Mouse (Mus musculus) CH12.LX (cell line): Measurements from ENCODE around the gene Best3. TPM values are rescaled to one million over a fixed set of nuclear protein-coding genes. Genes with fewer than 3 reads are reported as not detected.

Experiments used
- DNase-seq: peaks from one replicate; pipeline ENCODE4 v3.0.0-alpha.2; 2013; ENCODE audit errors: extremely low read depth
- H3K27ac ChIP-seq: 2 replicates; pipeline ENCODE4 v1.5.1; 2012; ENCODE audit warnings: low read depth, mild to moderate bottlenecking, control low read depth, moderate library complexity; ENCODE audit not compliant: insufficient read depth
- H3K27me3 ChIP-seq: replicated peaks from 2 replicates; pipeline ENCODE3; 2012; ENCODE audit warnings: inconsistent platforms
- H3K36me3 ChIP-seq, 2 experiments: replicated peaks in 1 of 2; 2 replicates each; pipeline versions ENCODE3 to v1.6.1; 2012; ENCODE audit warnings: inconsistent platforms in 1 of 2, low read length in 1 of 2, mild to moderate bottlenecking in 1 of 2, mixed read lengths in 1 of 2, moderate library complexity in 1 of 2; ENCODE audit not compliant: control insufficient read depth in 1 of 2, insufficient read depth in 1 of 2
- H3K4me1 ChIP-seq, 2 experiments: 2 replicates each; pipeline ENCODE4 v1.6.1; 2012; ENCODE audit warnings: inconsistent platforms in 1 of 2, moderate library complexity in 1 of 2; ENCODE audit not compliant: insufficient read depth in 2 of 2, control insufficient read depth in 1 of 2
- H3K4me2 ChIP-seq: 2 replicates; pipeline ENCODE4 v1.6.1; 2012; ENCODE audit warnings: low read depth, mild to moderate bottlenecking, control low read depth; ENCODE audit not compliant: poor library complexity, insufficient read depth, severe bottlenecking
- H3K4me3 ChIP-seq, 3 experiments: fragments of 150-350 bp in 1 of 3; sonication (generic) in 1 of 3; replicated peaks in 1 of 3; 2 replicates each; pipeline versions ENCODE3 to v1.5.1; 2011 to 2012; ENCODE audit warnings: low read depth in 2 of 3, low read length in 2 of 3, mild to moderate bottlenecking in 2 of 3, moderate library complexity in 2 of 3, control low read depth in 1 of 3, improper control_type of control experiment in 1 of 3, inconsistent platforms in 1 of 3, mixed read lengths in 1 of 3; ENCODE audit not compliant: poor library complexity in 1 of 3
- H3K79me2 ChIP-seq: replicated peaks from 2 replicates; pipeline ENCODE4 v1.6.1; 2012; ENCODE audit warnings: mild to moderate bottlenecking, moderate library complexity; ENCODE audit not compliant: control insufficient read depth, poor library complexity, insufficient read depth, severe bottlenecking; ENCODE audit errors: extremely low read depth
- H3K9ac ChIP-seq: 2 replicates; pipeline ENCODE4 v1.6.1; 2012; ENCODE audit warnings: low read depth, mild to moderate bottlenecking, control low read depth, moderate library complexity; ENCODE audit not compliant: insufficient read depth
- H3K9me3 ChIP-seq: replicated peaks from 2 replicates; pipeline ENCODE3; 2012; ENCODE audit warnings: low read length, inconsistent platforms, mixed read lengths
- BHLHE40 ChIP-seq: IDR thresholded peaks from 2 replicates; pipeline ENCODE4 v1.6.1; 2011; ENCODE audit warnings: mild to moderate bottlenecking, low read depth, low read length, improper control_type of control experiment
- CHD1 ChIP-seq: IDR thresholded peaks from 2 replicates; pipeline ENCODE4 v1.6.1; 2012; ENCODE audit warnings: low read depth, low read length, improper control_type of control experiment, inconsistent platforms
- CHD2 ChIP-seq: IDR thresholded peaks from 2 replicates; pipeline ENCODE4 v1.6.1; 2011; ENCODE audit warnings: low read length, improper control_type of control experiment
- CTCF ChIP-seq, 2 experiments: IDR thresholded peaks in 1 of 2; conservative IDR thresholded peaks in 1 of 2; 2 replicates each; pipeline ENCODE4 v1.5.1; 2011 to 2012; ENCODE audit warnings: low read depth in 2 of 2, low read length in 2 of 2, improper control_type of control experiment in 1 of 2, inconsistent platforms in 1 of 2, mild to moderate bottlenecking in 1 of 2, moderate library complexity in 1 of 2
- E2F4 ChIP-seq: IDR thresholded peaks from 2 replicates; pipeline ENCODE4 v1.6.1; 2011; ENCODE audit warnings: low read depth, low read length, improper control_type of control experiment; ENCODE audit not compliant: insufficient replicate concordance
- ELF1 ChIP-seq: IDR thresholded peaks from 2 replicates; pipeline ENCODE4 v1.6.1; 2014; ENCODE audit warnings: low read depth, mild to moderate bottlenecking, inconsistent platforms, low read length, improper control_type of control experiment
- EP300 ChIP-seq: IDR thresholded peaks from 2 replicates; pipeline ENCODE4 v1.6.1; 2011; ENCODE audit warnings: low read length, improper control_type of control experiment
- ETS1 ChIP-seq: conservative IDR thresholded peaks from 2 replicates; pipeline ENCODE4 v1.6.1; 2012; ENCODE audit warnings: low read depth, mild to moderate bottlenecking, inconsistent platforms, low read length, improper control_type of control experiment, moderate library complexity
- HCFC1 ChIP-seq: IDR thresholded peaks from 2 replicates; pipeline ENCODE4 v1.6.1; 2012; ENCODE audit warnings: low read depth, mild to moderate bottlenecking, inconsistent platforms, low read length, improper control_type of control experiment
- IRF4 ChIP-seq: IDR thresholded peaks from 2 replicates; pipeline ENCODE4 v1.6.1; 2014; ENCODE audit warnings: low read depth, mild to moderate bottlenecking, inconsistent platforms, low read length, improper control_type of control experiment
- JUN ChIP-seq: IDR thresholded peaks from 2 replicates; pipeline ENCODE4 v1.6.1; 2011; ENCODE audit warnings: low read depth, mild to moderate bottlenecking, low read length, improper control_type of control experiment, moderate library complexity; ENCODE audit not compliant: insufficient read depth
- MAFK ChIP-seq: IDR thresholded peaks from 2 replicates; pipeline ENCODE4 v1.6.1; 2011; ENCODE audit warnings: low read length, improper control_type of control experiment; ENCODE audit not compliant: insufficient replicate concordance
- MEF2A ChIP-seq: IDR thresholded peaks from 2 replicates; pipeline ENCODE4 v1.6.1; 2014; ENCODE audit warnings: low read depth, mild to moderate bottlenecking, inconsistent platforms, low read length, improper control_type of control experiment, borderline replicate concordance
- NELFE ChIP-seq: IDR thresholded peaks from 2 replicates; pipeline ENCODE4 v1.6.1; 2011; ENCODE audit warnings: low read depth, low read length, improper control_type of control experiment
- NRF1 ChIP-seq: IDR thresholded peaks from 2 replicates; pipeline ENCODE4 v1.6.1; 2014; ENCODE audit warnings: low read depth, mild to moderate bottlenecking, inconsistent platforms, low read length, improper control_type of control experiment, moderate library complexity
- PAX5 ChIP-seq: IDR thresholded peaks from 2 replicates; pipeline ENCODE4 v1.6.1; 2012; ENCODE audit warnings: low read length, inconsistent platforms, mixed read lengths
- RAD21 ChIP-seq: IDR thresholded peaks from 2 replicates; pipeline ENCODE4 v1.6.1; 2011; ENCODE audit warnings: low read depth, mild to moderate bottlenecking, low read length, improper control_type of control experiment, moderate library complexity
- RCOR1 ChIP-seq: conservative IDR thresholded peaks from 2 replicates; pipeline ENCODE4 v1.6.1; 2012; ENCODE audit warnings: low read depth, mild to moderate bottlenecking, inconsistent platforms, low read length, improper control_type of control experiment
- SIN3A ChIP-seq: IDR thresholded peaks from 2 replicates; pipeline ENCODE4 v1.6.1; 2012; ENCODE audit warnings: low read length, improper control_type of control experiment, inconsistent platforms
- SMC3 ChIP-seq: IDR thresholded peaks from 2 replicates; pipeline ENCODE4 v1.6.1; 2011; ENCODE audit warnings: low read depth, low read length, improper control_type of control experiment
- TBP ChIP-seq: conservative IDR thresholded peaks from 2 replicates; pipeline ENCODE4 v1.6.1; 2011; ENCODE audit warnings: low read depth, low read length, improper control_type of control experiment
- USF1 ChIP-seq: IDR thresholded peaks from 2 replicates; pipeline ENCODE4 v1.6.1; 2014; ENCODE audit warnings: low read depth, mild to moderate bottlenecking, inconsistent platforms, low read length, improper control_type of control experiment
- USF2 ChIP-seq: conservative IDR thresholded peaks from 2 replicates; pipeline ENCODE4 v1.6.1; 2011; ENCODE audit warnings: low read depth, low read length, improper control_type of control experiment
- ZC3H11A ChIP-seq: IDR thresholded peaks from 2 replicates; pipeline ENCODE4 v1.6.1; 2012; ENCODE audit warnings: low read depth, mild to moderate bottlenecking, inconsistent platforms, low read length, improper control_type of control experiment
- ZKSCAN1 ChIP-seq: IDR thresholded peaks from 2 replicates; pipeline ENCODE4 v1.6.1; 2012; ENCODE audit warnings: low read depth, inconsistent platforms, low read length, improper control_type of control experiment, borderline replicate concordance
- ZMIZ1 ChIP-seq: IDR thresholded peaks from 2 replicates; pipeline ENCODE4 v1.6.1; 2012; ENCODE audit warnings: low read depth, mild to moderate bottlenecking, inconsistent platforms, low read length, improper control_type of control experiment
- dilution Hi-C: fragments of 300-500 bp; cut with MboI; formaldehyde crosslinking; loops from 2 replicates; pipeline ENCODE4 v1.14.3; 2020; ENCODE audit warnings: low sequenced_read_pairs; ENCODE audit not compliant: extremely low pct_unique_long_range_greater_than_20kb, extremely low pct_ligation_motif_present
- in situ Hi-C: fragments of 300-500 bp; cut with MboI; formaldehyde crosslinking; loops from 3 replicates; pipeline ENCODE4 v1.14.3; 2019; ENCODE audit warnings: low sequenced_read_pairs, low pct_ligation_motif_present, low pct_unique_long_range_greater_than_20kb, mixed read lengths
- polyA plus RNA-seq: library from polyadenylated mRNA; unstranded; fragments of >175 nt; gene quantifications from 2 replicates; pipeline ENCODE4 v1.2.1, GENCODE M21; 2012; ENCODE audit warnings: low read depth; ENCODE audit not compliant: insufficient read length
- total RNA-seq, 2 experiments: library from RNA; depleted of rRNA; stranded (reverse); fragments of 300-350 nt in 1 of 2; fragments of >200 nt in 1 of 2; gene quantifications; 2 replicates each; pipeline ENCODE4 v1.2.3; 2012 to 2014

Gene Best3
- total and polyA plus RNA-seq, 3 experiments: not detected

- DNase-seq: no peak
- H3K79me2 ChIP-seq: no peaks in the 10 kb centered on the region
- no peaks in the 10 kb centered on the region for H3K36me3 ChIP-seq
- in situ Hi-C loops (no loop called here), dilution Hi-C loops (no loop called here)
- no peak overlapping the region for H3K4me3 ChIP-seq
- H3K27ac ChIP-seq: no peak overlapping the region
- H3K4me1 ChIP-seq: peaks cover 0 to 7% of the 10 kb centered on the region in 2 experiments; a peak in 2 of 4 replicates
- H3K9me3 ChIP-seq: no peaks in the 10 kb centered on the region
- H3K27me3 ChIP-seq: no peaks in the 10 kb centered on the region
- H3K4me2 ChIP-seq: no peak overlapping the region
- H3K9ac ChIP-seq: no peak overlapping the region
- TF ChIP-seq NRF1: no peak
- no peak for TF ChIP-seq E2F4
- TF ChIP-seq PAX5: no peak
- no peak for TF ChIP-seq TBP
- TF ChIP-seq ETS1: no peak
- TF ChIP-seq ELF1: no peak
- no peak for TF ChIP-seq JUN
- no peak for TF ChIP-seq ZC3H11A
- TF ChIP-seq RAD21: no peak
- TF ChIP-seq NELFE: no peak
- no peak for TF ChIP-seq IRF4
- no peak for TF ChIP-seq ZKSCAN1
- no peak for TF ChIP-seq EP300
- TF ChIP-seq SIN3A: no peak
- TF ChIP-seq MAFK: no peak
- TF ChIP-seq RCOR1: no peak
- TF ChIP-seq MEF2A: no peak
- no peak for TF ChIP-seq USF1
- no peak for TF ChIP-seq USF2
- TF ChIP-seq, all 38 proteins: peak for 0
Measured at GRCm38 (mm10) chr10:116996236-116996600, 10.1 kb downstream of the Best3 start.

GRCm38 (mm10) chr10:116998716-116999455 lies 12.8 kb downstream of the Best3 start:
- H3K9ac ChIP-seq: no peak overlapping the region
- no peaks in the 10 kb centered on the region for H3K9me3 ChIP-seq
- no peaks in the 10 kb centered on the region for H3K36me3 ChIP-seq
- in situ Hi-C loops (no loop called here), dilution Hi-C loops (no loop called here)
- no peak for DNase-seq
- TF ChIP-seq CTCF (conservative IDR thresholded peaks at IDR 0.05 in 1 of 2, IDR thresholded peaks at IDR 0.05 in 1 of 2; ENCODE audit: low read depth in 2 of 2, low read length in 2 of 2) (no peak), ZMIZ1 (no peak), NRF1 (no peak), CHD2 (no peak), ZC3H11A (no peak), SMC3 (no peak), PAX5 (no peak), TBP (no peak), BHLHE40 (no peak), CHD1 (no peak), USF2 (no peak), HCFC1 (no peak), MAFK (no peak)
- TF ChIP-seq, all 38 proteins: peak for 0
- H3K4me2 ChIP-seq: no peak overlapping the region
- H3K4me1 ChIP-seq: peaks cover 0 to 7% of the 10 kb centered on the region in 2 experiments; a peak in 2 of 4 replicates
- H3K27ac ChIP-seq: no peak overlapping the region
- no peaks in the 10 kb centered on the region for H3K79me2 ChIP-seq
- no peaks in the 10 kb centered on the region for H3K27me3 ChIP-seq
- H3K4me3 ChIP-seq: no peak overlapping the region
